Mouse (Mus musculus): Measurements from ENCODE around the gene Pdzph1.
A peak's percentile ranks its signal among the peaks of the same experiment; 100 is the strongest.

GRCm38 (mm10) chr17:59039754-59040153, 48.6 kb upstream of the Pdzph1 start:
- TF ChIP-seq CTCF (IDR thresholded peaks at IDR 0.05) (peak; percentile 49), POLR2A (IDR thresholded peaks at IDR 0.05; ENCODE audit: insufficient read depth, low read depth, low read length) (no peak)

Data from heart, adult 2 months (tissue).